Mouse (Mus musculus): ENCODE measurements around the gene Cwc22.
"Not testable (repeated sequence)": the region's sequence is repeated elsewhere in the genome, so short reads cannot be mapped to it uniquely, and the experiment has no call there.

Gene Cwc22

GRCm38 (mm10) chr2:77897558-77897899 is 48.6 kb downstream of the Cwc22 start:
- DNase-seq (ENCODE audit: low spot score), result no peak

GRCm38 (mm10) chr2:77896843-77897557 is 49.2 kb downstream of the Cwc22 start:
- no peak for DNase-seq (ENCODE audit: low spot score)

GRCm38 (mm10) chr2:77895906-77896570 is 50.1 kb downstream of the Cwc22 start:
- DNase-seq (ENCODE audit: low spot score), result not testable (repeated sequence)

DNA sequence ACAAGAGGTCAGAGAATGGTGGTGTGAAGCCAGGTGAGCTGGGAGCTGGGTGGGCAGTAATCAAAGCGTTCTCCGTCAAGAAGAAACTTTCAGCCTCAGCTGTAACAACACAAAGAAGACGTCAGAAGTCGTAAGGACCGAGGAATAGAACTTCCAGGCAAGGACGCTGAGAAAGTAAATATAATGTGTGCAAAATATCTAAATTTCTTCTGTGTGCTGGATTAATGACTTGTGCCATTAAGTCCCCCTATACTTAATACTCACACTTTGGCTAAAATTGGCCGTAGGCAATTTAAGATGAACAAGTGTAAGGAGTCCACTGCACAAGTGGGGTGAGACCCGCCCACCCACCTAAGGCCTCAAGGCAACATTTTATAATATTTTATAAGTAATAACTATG is 51.3 kb downstream of the Cwc22 start:
- DNase-seq (ENCODE audit: low spot score), result no peak

DNA sequence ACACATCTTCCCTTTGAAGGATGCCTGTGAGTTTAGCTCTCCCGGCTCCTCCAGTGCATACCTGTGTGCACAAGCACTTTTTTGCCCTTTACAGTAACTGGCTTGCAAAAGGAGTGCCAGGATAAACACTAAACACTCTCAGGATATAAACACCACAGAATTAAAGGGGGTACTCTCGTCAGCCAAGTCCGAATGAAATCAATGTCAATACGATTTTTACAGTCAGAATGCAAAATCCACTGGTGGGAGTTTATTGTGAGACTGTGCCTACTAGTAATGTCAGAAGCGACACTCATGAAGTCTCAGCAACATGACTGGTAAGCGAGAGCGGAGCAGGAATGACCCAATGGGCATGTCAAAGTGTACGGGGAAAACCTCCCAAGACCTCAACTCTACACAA is 52.7 kb downstream of the Cwc22 start:
- DNase-seq (ENCODE audit: low spot score), result no peak

- no peak for DNase-seq (ENCODE audit: low spot score)
Measured at GRCm38 (mm10) chr2:77892573-77892972, 53.6 kb downstream of the Cwc22 start.

GRCm38 (mm10) chr2:77890836-77891438 is 55.2 kb downstream of the Cwc22 start:
- DNase-seq (ENCODE audit: low spot score), result no peak

GRCm38 (mm10) chr2:77889949-77890348 is 56.2 kb downstream of the Cwc22 start:
- no peak for DNase-seq (ENCODE audit: low spot score)

GRCm38 (mm10) chr2:77889401-77889800 is 56.8 kb downstream of the Cwc22 start:
- no peak for DNase-seq (ENCODE audit: low spot score)

DNA sequence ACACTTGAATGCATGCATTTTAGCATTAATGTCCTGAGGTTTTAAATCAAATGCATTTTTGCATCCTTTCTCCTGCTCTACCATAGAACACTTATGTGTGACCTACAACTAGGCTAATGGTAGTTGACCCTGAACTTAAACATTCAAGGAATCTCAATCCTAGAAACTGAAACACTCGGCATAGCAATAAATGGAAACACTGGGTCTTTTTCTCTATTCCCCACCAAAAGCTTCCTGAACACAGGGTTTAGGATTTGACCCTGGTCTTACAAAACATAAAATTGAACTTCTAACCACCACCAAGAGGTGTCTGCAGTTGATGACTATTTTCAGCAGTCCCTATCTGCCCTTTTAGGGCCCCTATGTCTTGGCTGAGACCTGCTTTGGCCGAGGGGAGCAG is 57.3 kb downstream of the Cwc22 start:
- DNase-seq (ENCODE audit: low spot score), result no peak

- no peak for DNase-seq (ENCODE audit: low spot score)
Measured at GRCm38 (mm10) chr2:77888056-77888455, 58.1 kb downstream of the Cwc22 start.

DNA sequence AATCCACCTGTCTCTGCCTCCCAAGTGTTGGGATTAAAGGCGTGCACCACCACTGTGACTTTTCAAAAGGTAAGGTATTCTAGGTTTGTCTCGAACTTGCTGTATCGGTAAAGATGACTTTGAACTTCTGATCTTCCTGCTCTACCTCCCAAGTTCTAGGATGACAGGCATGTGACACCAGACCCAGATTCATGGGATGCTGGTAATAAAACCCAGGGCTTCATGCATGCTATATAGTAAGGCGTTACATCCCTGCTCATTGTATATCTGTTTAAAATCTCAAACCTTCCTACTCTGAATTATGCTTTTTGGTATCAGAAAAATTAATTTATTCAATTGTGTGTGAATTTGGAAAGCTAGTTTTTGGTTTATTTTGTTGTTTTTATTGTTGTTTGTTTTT is 59.0 kb downstream of the Cwc22 start:
- no peak for DNase-seq (ENCODE audit: low spot score)

DNA sequence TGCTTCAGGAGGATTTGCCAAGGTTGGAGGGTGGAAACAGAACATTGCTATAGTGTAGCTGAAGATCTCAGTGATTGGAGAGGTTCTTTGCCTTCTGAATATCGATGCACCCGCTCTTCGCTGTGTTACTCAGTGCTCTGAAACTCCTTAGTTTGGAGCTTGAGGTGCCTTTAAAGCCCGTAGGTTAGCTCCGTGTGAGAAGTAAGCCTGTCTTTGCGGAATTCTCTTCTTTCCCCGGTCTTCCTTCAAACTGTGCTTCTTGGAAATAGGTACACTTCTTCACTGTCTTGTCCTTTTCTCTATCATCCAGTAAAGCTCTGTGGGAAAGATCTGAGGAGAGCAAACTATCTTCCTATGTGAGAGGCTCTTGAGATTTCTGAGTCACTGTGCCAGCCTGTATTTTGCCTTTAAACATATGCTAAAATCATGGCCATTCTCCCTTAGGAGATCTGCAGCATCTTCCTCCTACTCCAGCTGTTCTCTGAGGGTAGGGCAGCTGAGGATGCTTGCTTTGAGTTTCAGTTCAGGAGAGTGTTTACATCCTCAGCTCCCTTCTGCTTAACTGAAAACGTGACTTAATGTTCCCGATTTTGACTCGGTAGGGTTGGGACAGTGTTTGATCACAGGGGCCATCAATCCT is 60.6 kb downstream of the Cwc22 start:
- no peak for DNase-seq (ENCODE audit: low spot score)

DNA sequence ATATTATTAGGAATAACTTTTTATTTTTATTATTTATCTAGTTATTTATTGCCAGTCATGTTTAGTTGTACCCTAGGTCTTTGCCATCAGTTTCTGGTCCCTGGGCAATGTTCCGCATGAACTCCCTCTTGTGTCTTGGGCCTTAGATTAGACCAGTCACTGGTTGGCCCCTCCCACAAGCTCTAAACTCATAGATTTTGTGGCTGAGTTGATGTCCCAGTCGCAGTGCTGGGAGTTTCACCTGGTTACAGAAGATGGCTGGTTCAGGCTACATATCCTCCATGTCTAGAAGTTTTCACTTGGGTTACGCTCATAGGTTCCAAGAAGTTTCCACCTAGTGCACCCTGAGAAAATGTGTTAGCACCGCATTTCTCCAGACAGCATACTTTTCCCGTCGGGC is 61.1 kb downstream of the Cwc22 start:
- no peak for DNase-seq (ENCODE audit: low spot score)

- no peak for DNase-seq (ENCODE audit: low spot score)
Measured at GRCm38 (mm10) chr2:77884491-77884890, 61.7 kb downstream of the Cwc22 start.

- no peak for DNase-seq (ENCODE audit: low spot score)
Measured at GRCm38 (mm10) chr2:77882961-77883360, 63.2 kb downstream of the Cwc22 start.

DNA sequence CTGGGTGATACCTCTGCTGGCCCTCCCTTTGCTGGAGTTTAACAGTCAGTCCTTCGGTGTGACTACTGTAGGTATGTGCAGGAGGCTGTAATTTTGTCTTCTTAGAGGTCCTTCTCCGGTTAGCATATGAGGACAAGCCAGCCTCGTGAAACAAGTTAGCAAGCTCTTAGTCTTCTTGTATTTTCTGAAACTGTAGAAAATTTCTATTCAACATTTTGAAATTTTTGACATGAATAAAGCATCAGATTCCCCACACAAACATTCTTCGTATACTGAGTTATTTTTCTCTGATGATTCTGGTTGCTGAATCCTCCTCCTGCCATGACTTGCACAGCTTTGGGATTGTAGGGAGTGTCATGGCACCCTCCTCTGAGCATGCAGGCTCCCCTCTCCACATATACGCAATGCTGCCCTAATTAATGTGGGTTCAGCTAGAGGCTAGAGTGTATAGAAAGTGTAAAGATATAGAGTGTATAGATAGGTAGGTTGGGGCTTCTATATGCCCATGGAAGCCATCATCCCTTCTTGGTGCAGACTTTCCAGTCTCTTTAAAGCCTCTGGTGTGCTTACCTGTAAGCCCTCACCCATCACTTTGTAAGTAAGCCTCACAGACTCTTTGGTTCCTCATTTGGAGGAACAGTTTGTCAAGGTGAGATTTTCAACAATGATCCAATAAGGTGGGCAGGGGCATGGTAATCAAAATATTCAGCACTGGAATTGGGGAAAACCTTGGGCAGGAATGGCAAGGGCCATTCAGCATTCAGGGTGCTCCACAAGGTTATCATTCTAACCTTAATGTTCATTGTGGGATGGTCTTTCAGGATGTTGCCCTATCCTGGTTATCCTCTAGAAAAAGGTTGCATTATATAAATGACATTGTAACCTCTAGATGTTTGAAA is 64.6 kb downstream of the Cwc22 start:
- DNase-seq (ENCODE audit: low spot score), result no peak

DNA sequence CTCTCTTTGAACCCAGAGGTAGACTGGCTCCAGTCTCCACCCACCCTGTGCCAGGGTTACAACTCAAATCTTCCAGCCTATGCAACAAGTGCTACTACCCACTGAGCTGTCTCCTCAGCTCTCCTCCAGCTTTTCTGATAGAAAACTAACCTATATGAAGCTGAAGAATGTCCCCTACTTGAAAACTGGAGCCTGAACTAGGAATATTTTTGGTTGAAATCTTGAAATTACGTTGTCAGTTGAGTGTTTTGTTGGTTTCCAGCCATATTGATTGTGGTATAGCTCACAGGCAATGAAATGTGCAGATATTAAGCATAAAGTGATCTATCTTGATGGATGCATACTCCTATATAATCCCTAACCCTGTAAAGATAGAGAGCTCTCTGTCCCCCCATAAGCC is 65.8 kb downstream of the Cwc22 start:
- no peak for DNase-seq (ENCODE audit: low spot score)

GRCm38 (mm10) chr2:77879736-77880135 is 66.4 kb downstream of the Cwc22 start:
- DNase-seq (ENCODE audit: low spot score), result no peak

GRCm38 (mm10) chr2:77877156-77877855 is 68.9 kb downstream of the Cwc22 start:
- DNase-seq (ENCODE audit: low spot score), result no peak

DNA sequence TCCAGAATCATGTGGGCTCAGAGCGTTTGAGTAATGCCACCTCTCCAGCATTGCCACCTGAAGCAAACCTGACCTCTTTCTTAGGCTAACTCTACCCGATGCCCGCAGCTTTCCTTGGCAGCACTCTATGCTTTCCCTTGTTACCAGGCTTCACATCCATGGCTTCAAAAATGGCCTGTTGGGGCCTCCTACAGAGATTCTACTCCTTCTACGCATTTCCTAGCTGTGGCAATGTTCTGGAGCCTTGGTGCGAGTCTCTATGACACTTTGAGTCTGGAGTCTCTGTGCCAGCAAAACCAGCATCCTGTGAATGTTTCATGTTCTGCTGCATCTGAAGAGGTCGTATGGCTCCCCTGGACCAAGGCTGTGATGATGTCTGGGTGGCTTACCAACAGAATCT is 69.8 kb downstream of the Cwc22 start:
- DNase-seq (ENCODE audit: low spot score), result no peak
